22 mouse cellular contexts compared by ENCODE assay signal in genomic region chr2:84493626-84494025, GRCm38 (mm10). TPM values are rescaled to one million over a fixed set of nuclear protein-coding genes. Genes with fewer than 3 reads are reported as not detected.
DNase-seq lines count a peak whose midpoint lies in the region; ATAC-seq and TF ChIP-seq lines count a peak whose summit lies in the region.
"Had no signal": no experiment of that assay in that cellular context is flagged by ENCODE, and none has a peak within 500 bp of the region (broad histone marks: within the 10 kb centered on the region; RNA-seq: fewer than 3 reads in every experiment).

No protein-coding gene starts in this region.

- H3K27me3 ChIP-seq in Patski = no peaks in the 10 kb centered on the region
- H3K27me3 ChIP-seq in forebrain, embryonic 13.5 days = no peaks in the 10 kb centered on the region
- H3K27me3 ChIP-seq: CH12.LX; embryonic facial prominence, embryonic 13.5 days; embryonic facial prominence, embryonic 15.5 days had no signal

- no peak overlapping the region for H3K27ac ChIP-seq in forebrain, embryonic 13.5 days
- H3K27ac ChIP-seq: embryonic facial prominence, embryonic 13.5 days; embryonic facial prominence, embryonic 15.5 days had no signal

- no peak overlapping the region for H3K4me2 ChIP-seq in forebrain, embryonic 13.5 days
- H3K4me2 ChIP-seq: embryonic facial prominence, embryonic 13.5 days; embryonic facial prominence, embryonic 15.5 days had no signal

- in situ Hi-C loops in Patski (cut with MboI; ENCODE audit: low pct_unique_long_range_greater_than_20kb) = no loop called here

- TF ChIP-seq CTCF in Patski (IDR thresholded peaks at IDR 0.05) = no peak

- CTCF ChIA-PET in Patski (lab: Charles Lee) = no interaction called here

- no peaks in the 10 kb centered on the region for H3K36me3 ChIP-seq in forebrain, embryonic 13.5 days (ENCODE audit: poor library complexity, severe bottlenecking)
- H3K36me3 ChIP-seq: embryonic facial prominence, embryonic 13.5 days; embryonic facial prominence, embryonic 15.5 days; G1E had no signal

- H3K4me3 ChIP-seq in forebrain, embryonic 13.5 days = no peak overlapping the region
- H3K4me3 ChIP-seq: embryonic facial prominence, embryonic 13.5 days; embryonic facial prominence, embryonic 15.5 days had no signal

- H3K9ac ChIP-seq in forebrain, embryonic 13.5 days = no peak overlapping the region
- H3K9ac ChIP-seq: embryonic facial prominence, embryonic 13.5 days; embryonic facial prominence, embryonic 15.5 days had no signal

- 89% methylated on average over 2 of the region's 2 CpGs for WGBS in forebrain, embryonic 13.5 days

- intact Hi-C loops in heart, postnatal 25 days (cut with DNase I) = no loop called here

- ATAC-seq in Patski = peak; percentile 51
- ATAC-seq in forebrain, embryonic 13.5 days = no peak
- ATAC-seq: CD4-positive, CD25-positive, alpha-beta regulatory T cell, adult 4 months; forebrain, embryonic 14.5 days; forebrain, embryonic 16.5 days had no signal

- no peaks in the 10 kb centered on the region for H3K4me1 ChIP-seq in forebrain, embryonic 13.5 days
- H3K4me1 ChIP-seq: embryonic facial prominence, embryonic 13.5 days; embryonic facial prominence, embryonic 15.5 days had no signal

- POLR2A ChIA-PET in Patski (lab: Charles Lee) = no interaction called here

- peak; percentile 41 for DNase-seq in heart, adult 11 months
- no peak for DNase-seq in heart, postnatal 25 days (ENCODE audit: low spot score)
- DNase-seq in Patski (ENCODE audit: low read depth, low spot score) = peak; percentile 25
- DNase-seq in gastrocnemius, adult 8-10 months (ENCODE audit: low spot score in 2 of 2) = no peak
- DNase-seq: adrenal gland, adult 8-10 months; adrenal gland, postnatal 25 days; B cell, adult 2 months; cerebellum, adult 11 months; cerebellum, adult 18-20 months; cerebellum, adult 8-10 months; cerebellum, adult 9-11 months; cerebellum, postnatal 14 days; cerebellum, postnatal 36 days; embryo, embryonic 11 days had no signal

- H3K9me3 ChIP-seq in forebrain, embryonic 13.5 days (replicated peaks) = no peaks in the 10 kb centered on the region
- H3K9me3 ChIP-seq: embryonic facial prominence, embryonic 13.5 days; embryonic facial prominence, embryonic 15.5 days; G1E had no signal

RNA-seq across cellular contexts. Expression of gene Tfpi, which starts 17.1 kb away (rescaled TPM):
- total RNA-seq in heart, postnatal 25 days (2021) = 10 to 100 TPM; 51.3 to 57.6 TPM
- 26.3 TPM for polyA plus RNA-seq in Patski (2021)
- 8.5 and 9.7 TPM in 2 replicates for polyA plus RNA-seq in forebrain, embryonic 13.5 days (2015; fragmentation: Nextera tagmentation; extraction: Ambion mirVana)
- 1 to 10 TPM; 1.7 to 3.3 (median 2.2) TPM for total RNA-seq in gastrocnemius, adult 8-10 months (2022)

Comparison
In these comparisons a context has a peak if more than half of its experiments do, and no peak if none do; other contexts are left out.
1. DNase-seq: peak in heart, adult 11 months (single experiment) and Patski (single experiment); none in heart, postnatal 25 days (single experiment) and gastrocnemius, adult 8-10 months (0 of 2).
2. RNA of gene Tfpi, which starts 17.1 kb away (total RNA-seq): 51.3 to 57.6 TPM in heart, postnatal 25 days; 1.7 to 3.3 TPM in gastrocnemius, adult 8-10 months; every median in the first group is over 10 times any median in the second.